Mouse (Mus musculus): Measurements from ENCODE around the gene Tbx4.

The Tbx4 gene

GRCm38 (mm10) chr11:85850758-85851157 is 35.5 kb upstream of the Tbx4 start:
- no peak for DNase-seq (ENCODE audit: low read depth, low spot score)

- no peak for DNase-seq (ENCODE audit: low read depth, low spot score)
Observed at GRCm38 (mm10) chr11:85857997-85858698, 28.1 kb upstream of the Tbx4 start.

GRCm38 (mm10) chr11:85864363-85864762 is 21.9 kb upstream of the Tbx4 start:
- DNase-seq (ENCODE audit: low read depth, low spot score), result no peak

- DNase-seq (ENCODE audit: low read depth, low spot score), result no peak
Observed at GRCm38 (mm10) chr11:85876059-85876788, 10.0 kb upstream of the Tbx4 start.

- no peak for DNase-seq (ENCODE audit: low read depth, low spot score)
Observed at GRCm38 (mm10) chr11:85884498-85884897, 1.7 kb upstream of the Tbx4 start.

- no peak for DNase-seq (ENCODE audit: low read depth, low spot score)
Observed at GRCm38 (mm10) chr11:85886429-85886785, 185 bp downstream of the Tbx4 start.

- DNase-seq (ENCODE audit: low read depth, low spot score), result no peak
Observed at GRCm38 (mm10) chr11:85887273-85887672, 1.1 kb downstream of the Tbx4 start.

GRCm38 (mm10) chr11:85887801-85888450 is 1.7 kb downstream of the Tbx4 start:
- DNase-seq (ENCODE audit: low read depth, low spot score), result no peak

GRCm38 (mm10) chr11:85888451-85888961 is 2.3 kb downstream of the Tbx4 start:
- no peak for DNase-seq (ENCODE audit: low read depth, low spot score)

GRCm38 (mm10) chr11:85889056-85889729 is 3.0 kb downstream of the Tbx4 start:
- no peak for DNase-seq (ENCODE audit: low read depth, low spot score)

- no peak for DNase-seq (ENCODE audit: low read depth, low spot score)
Observed at GRCm38 (mm10) chr11:85889730-85890562, 3.7 kb downstream of the Tbx4 start.

- no peak for DNase-seq (ENCODE audit: low read depth, low spot score)
Observed at GRCm38 (mm10) chr11:85890563-85890845, 4.3 kb downstream of the Tbx4 start.

GRCm38 (mm10) chr11:85891010-85891691 is 4.9 kb downstream of the Tbx4 start:
- no peak for DNase-seq (ENCODE audit: low read depth, low spot score)

- DNase-seq (ENCODE audit: low read depth, low spot score), result no peak
Observed at GRCm38 (mm10) chr11:85891692-85892040, 5.4 kb downstream of the Tbx4 start.

- no peak for DNase-seq (ENCODE audit: low read depth, low spot score)
Observed at GRCm38 (mm10) chr11:85892771-85893170, 6.5 kb downstream of the Tbx4 start.

GRCm38 (mm10) chr11:85893400-85894135 is 7.3 kb downstream of the Tbx4 start:
- no peak for DNase-seq (ENCODE audit: low read depth, low spot score)

GRCm38 (mm10) chr11:85894136-85894530 is 7.9 kb downstream of the Tbx4 start:
- no peak for DNase-seq (ENCODE audit: low read depth, low spot score)

- DNase-seq (ENCODE audit: low read depth, low spot score), result no peak
Observed at GRCm38 (mm10) chr11:85894731-85895545, 8.7 kb downstream of the Tbx4 start.

GRCm38 (mm10) chr11:85896335-85896985 is 10.2 kb downstream of the Tbx4 start:
- no peak for DNase-seq (ENCODE audit: low read depth, low spot score)

Measured in CD4-positive helper T cell, adult 2 months (primary cell).